Mouse (Mus musculus) embryonic stem cell, embryonic (primary cell): ENCODE measurements around the gene 1810013L24Rik.

Experiments used
- CTCF ChIA-PET, 4 experiments: fragments of 300-600 bp in 2 of 4; fragments of 350-600 bp in 2 of 4; sonication (Branson Sonifier 250); formaldehyde crosslinking; loops; one replicate each; lab custom pipeline; 2022; ENCODE audit warnings: inconsistent platforms in 2 of 4; lab: Charles Lee
- POLR2A ChIA-PET, 4 experiments: fragments of 300-600 bp in 2 of 4; fragments of 350-600 bp in 2 of 4; sonication (Branson Sonifier 250); formaldehyde crosslinking; loops; one replicate each; lab custom pipeline; 2022; ENCODE audit warnings: antibody characterized with exemption in 4 of 4, inconsistent platforms in 1 of 4; lab: Charles Lee

The 1810013L24Rik gene

DNA sequence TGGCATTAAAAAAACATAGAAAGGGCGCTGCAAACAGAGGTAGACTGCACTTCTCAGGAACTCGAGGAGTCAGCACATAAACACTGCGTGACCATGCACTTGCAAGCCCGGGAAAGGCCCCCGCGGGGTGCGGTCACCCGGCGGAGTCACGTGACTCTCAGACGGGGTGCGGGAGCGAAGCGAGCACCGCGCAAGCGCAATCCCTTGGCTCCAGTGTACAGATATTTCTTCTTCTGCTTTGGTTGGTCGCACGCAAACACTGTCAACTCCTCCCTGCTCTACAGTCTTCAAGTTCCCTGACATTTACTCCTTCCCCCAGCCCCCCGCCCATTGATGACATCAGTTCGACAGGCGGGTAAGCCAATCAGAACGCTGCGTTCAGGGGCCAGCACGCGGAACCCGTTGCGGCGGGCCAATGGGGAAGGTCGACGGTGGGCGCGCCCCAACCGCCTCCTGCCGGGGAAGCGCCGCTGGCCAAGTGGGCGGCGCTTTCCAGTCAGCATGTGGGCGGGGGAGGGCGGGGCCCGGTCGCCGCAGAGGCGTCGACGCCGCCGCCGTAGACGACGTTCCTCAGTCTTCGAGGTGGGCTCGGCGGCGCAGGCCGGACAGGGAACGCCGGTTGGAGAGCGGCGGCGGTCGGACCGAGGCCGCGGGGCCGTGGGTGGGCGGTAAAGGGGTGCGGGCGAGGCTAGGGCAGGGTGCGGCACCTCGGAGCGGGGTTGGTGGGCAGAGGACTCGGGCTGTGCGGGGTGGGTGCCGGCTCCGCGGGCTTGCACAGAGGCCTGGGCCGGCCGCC is at the start of gene 1810013L24Rik:
1810013L24Rik (plus strand) TSS at position 537 of the 796 bp plus-strand sequence.
- CTCF ChIA-PET = interaction anchor here in 1 of 4 experiments (0.6 to 1.2 kb wide), 3 partner anchors 8 to 279 kb away, joined by 3 to 5 read pairs (median 5); no protein-coding TSS in a partner anchor
- POLR2A ChIA-PET = interaction anchor here (0.5 to 14.9 kb wide), 49 partner anchors 7 to 303 kb away, joined by 3 to 282 read pairs (median 5); no protein-coding TSS in a partner anchor

DNA sequence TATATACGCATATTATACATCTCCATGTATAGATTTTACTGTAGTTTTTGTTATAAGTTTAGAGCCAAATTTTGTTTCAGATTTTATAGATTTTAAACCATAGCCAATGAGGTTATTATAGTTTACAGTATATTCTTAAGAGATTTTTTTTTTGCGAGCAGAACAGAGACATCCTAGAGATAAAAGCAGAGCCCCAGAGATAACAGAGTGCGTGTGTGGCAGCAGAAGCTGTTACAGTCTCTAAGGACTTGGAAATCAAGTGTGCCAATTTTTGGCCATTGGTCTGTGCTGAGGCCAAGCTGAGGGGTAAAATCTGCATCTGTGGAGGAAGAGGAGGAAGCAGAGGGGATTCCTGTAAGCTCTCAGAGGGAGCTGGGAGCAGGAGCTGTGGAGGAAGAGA is 49.7 kb upstream of the 1810013L24Rik start:
- CTCF ChIA-PET = interaction anchor here in 3 of 4 experiments (0.7 to 1.6 kb wide), 5 partner anchors 9 to 27 kb away, joined by 3 to 13 read pairs (median 4); no protein-coding TSS in a partner anchor
- POLR2A ChIA-PET = interaction anchor here (0.6 to 59.2 kb wide), 29 partner anchors 1 to 124 kb away, joined by 3 to 2058 read pairs (median 4); partner anchors contain the start of genes Usp7 (in 2 of the 4) and Carhsp1 (in 1 of the 4)

GRCm38 (mm10) chr16:8781191-8781590 is 48.7 kb upstream of the 1810013L24Rik start:
- CTCF ChIA-PET = interaction anchor here in 2 of 4 experiments (0.9 to 1.6 kb wide), 4 partner anchors 10 to 26 kb away, joined by 3 to 13 read pairs (median 5); no protein-coding TSS in a partner anchor

DNA sequence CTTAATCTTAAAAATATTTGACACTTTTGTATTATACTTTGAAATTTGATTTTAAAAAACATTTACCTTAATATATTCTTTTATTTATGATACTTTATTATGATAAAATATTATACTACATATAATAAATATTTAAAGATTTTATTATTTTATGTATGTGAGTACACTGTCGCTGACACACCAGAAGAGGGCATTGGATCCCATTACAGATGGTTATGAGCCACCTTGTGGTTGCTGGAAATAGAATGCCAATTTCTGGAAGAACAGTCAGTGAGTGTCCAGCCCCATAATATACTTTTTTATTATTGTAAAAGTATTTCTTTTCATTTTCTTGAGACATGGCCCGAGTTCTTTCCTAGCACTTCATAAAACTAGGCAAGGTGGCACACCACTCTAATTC is 48.2 kb upstream of the 1810013L24Rik start:
- ChIA-PET CTCF (interaction anchor here in 1 of 4 experiments (1.3 to 1.6 kb wide), 3 partner anchors 11 to 13 kb away, joined by 6 to 13 read pairs (median 7); no protein-coding TSS in a partner anchor), POLR2A (interaction anchor here (0.6 to 59.2 kb wide), 15 partner anchors 8 to 114 kb away, joined by 3 to 2058 read pairs (median 6); partner anchors contain the start of gene Usp7 (in 2 of the 4))

More at GRCm38 (mm10) chr16:8781191-8781590, 48.7 kb upstream of the 1810013L24Rik start:
- POLR2A ChIA-PET = interaction anchor here (0.6 to 59.2 kb wide), 24 partner anchors 7 to 204 kb away, joined by 3 to 2058 read pairs (median 4); partner anchors contain the start of genes Usp7 (in 2 of the 4) and Carhsp1 (in 1 of the 4)

DNA sequence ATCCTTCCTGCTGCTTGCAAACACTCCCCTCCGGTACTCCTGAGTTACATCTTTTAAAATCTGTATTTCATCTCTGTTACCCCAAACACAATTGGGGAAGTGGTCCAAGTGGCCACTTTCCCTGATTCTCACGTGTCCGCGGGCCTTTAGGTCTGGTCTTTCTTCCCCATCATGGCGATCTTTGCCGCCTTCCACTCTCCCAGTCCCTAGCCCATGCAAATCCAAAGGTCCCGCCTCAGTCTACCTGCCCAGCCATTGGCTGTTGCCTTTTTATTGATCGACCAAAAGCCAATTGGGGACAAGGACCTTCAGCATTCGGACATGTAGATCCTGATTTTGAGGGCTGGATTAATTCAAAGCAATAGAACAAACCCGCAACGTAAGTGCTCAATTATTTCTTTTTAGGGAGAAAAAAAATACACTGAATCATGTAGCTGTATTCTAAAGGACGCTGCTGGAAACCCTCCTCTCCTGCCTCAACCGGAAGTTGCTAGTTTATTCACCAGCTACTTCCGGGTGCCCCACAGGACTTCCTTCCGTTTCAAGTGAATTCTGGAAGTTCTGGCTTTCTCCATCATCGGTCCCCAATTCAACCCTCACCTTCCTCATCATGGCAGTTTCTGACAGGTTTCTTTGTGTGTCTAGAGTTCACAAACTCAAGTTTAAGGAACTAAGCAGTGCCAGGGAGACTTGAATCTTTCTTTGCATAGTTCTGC is 46.5 kb upstream of the 1810013L24Rik start:
- CTCF ChIA-PET = interaction anchor here in 2 of 4 experiments (0.6 to 1.3 kb wide), 6 partner anchors 11 to 26 kb away, joined by 3 to 8 read pairs (median 5); no protein-coding TSS in a partner anchor
- POLR2A ChIA-PET = interaction anchor here (0.7 to 59.2 kb wide), 31 partner anchors 7 to 122 kb away, joined by 3 to 2058 read pairs (median 6); partner anchors contain the start of gene Usp7 (in 2 of the 4)

DNA sequence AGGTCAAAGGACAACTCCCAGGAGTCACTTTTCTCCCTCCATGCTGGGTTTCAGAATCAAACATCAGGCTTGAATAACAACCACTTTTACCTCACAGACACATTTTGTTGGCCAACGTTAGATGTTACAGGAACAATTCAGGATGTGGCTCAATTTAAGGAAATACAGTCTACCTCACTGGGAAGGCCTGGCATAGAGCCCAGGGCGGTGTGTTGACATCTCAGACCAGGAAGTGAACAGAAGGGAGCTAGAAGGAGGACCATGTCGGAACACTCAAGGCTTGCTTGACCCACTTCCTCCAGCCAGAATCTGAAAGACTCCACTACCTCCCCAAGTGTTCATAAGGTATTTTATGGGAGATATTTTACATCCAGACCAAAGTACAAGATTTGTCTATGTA is 45.1 kb upstream of the 1810013L24Rik start:
- POLR2A ChIA-PET = interaction anchor here in 2 of 4 experiments (1.2 to 59.2 kb wide), 7 partner anchors 5 to 80 kb away, joined by 4 to 2058 read pairs (median 18); partner anchors contain the start of gene Usp7 (in 1 of the 2)
- CTCF ChIA-PET = no interaction called here

DNA sequence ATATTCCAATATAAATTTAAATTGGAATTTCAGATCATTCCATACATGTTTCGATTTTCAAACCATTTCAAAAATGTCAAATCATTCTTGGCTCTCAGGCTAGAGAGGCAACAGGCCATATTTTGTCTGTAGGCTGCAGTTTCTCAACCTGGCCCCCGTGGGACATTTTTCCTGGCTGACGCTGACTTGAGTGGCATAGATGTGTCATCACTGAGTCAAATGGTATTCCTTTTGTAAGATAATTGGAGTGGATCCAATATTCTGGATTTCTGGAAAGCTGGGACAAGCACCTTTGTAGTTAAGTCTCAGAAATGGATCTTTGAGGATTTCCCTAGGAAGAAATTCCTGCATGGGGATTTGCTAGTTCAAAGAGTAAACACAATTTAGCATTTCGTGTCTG is 39.0 kb upstream of the 1810013L24Rik start:
- ChIA-PET POLR2A (interaction anchor here (0.7 to 59.2 kb wide), 15 partner anchors 1 to 120 kb away, joined by 3 to 2058 read pairs (median 4); partner anchors contain the start of gene Usp7 (in 1 of the 4)), CTCF (no interaction called here)

DNA sequence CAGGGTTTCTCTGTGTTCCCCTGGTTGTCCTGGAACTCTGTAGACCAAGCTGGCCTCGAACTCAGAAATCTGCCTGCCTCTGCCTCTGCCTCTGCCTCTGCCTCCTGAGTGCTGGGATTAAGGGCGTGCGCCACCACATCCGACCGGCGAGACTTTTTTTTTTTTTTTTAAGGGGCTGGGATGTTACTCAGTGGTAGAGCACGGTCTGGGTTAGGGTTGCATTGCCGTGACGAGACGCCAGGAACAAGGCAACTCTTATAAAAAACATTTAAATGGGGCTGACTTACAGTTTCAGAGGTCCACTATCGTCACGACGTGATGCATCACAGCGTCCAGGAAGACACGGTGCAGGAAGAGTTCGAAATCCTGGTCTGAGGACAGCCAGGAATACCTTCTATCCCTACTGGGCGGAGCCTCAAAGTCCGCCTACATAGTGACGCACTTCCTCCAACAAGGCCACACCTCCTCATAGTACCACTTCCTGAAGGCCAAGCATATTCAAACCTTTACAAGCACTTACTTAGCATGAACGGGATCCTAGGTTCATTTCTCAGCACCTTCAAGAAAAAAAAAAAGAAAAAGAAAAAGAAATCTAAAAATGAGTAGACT is 37.8 kb upstream of the 1810013L24Rik start, which contains the start of gene Usp7:
Usp7 (minus strand) TSS at position 360 of the 609 bp plus-strand sequence.
- ChIA-PET POLR2A (interaction anchor here (0.6 to 59.2 kb wide), 26 partner anchors 2 to 1676 kb away, joined by 3 to 2058 read pairs (median 4); partner anchors contain the start of gene Usp7 (in 1 of the 4)), CTCF (interaction anchor here in 1 of 4 experiments (0.9 kb wide), 1 partner anchor 27 kb away, joined by 4 read pairs; no protein-coding TSS in a partner anchor)

- POLR2A ChIA-PET = interaction anchor here (0.6 to 59.2 kb wide), 29 partner anchors 5 to 1061 kb away, joined by 3 to 2058 read pairs (median 3); partner anchors contain the start of genes Carhsp1 (in 1 of the 4) and Usp7 (in 1 of the 4)
- CTCF ChIA-PET = interaction anchor here (0.5 to 1.6 kb wide), 19 partner anchors 10 to 123 kb away, joined by 3 to 11 read pairs (median 4); partner anchors contain the start of gene Carhsp1 (in 1 of the 4)
Observed at GRCm38 (mm10) chr16:8794952-8795351, 34.9 kb upstream of the 1810013L24Rik start.

GRCm38 (mm10) chr16:8795906-8796305 is 34.0 kb upstream of the 1810013L24Rik start:
- POLR2A ChIA-PET = interaction anchor here in 2 of 4 experiments (0.5 to 59.2 kb wide), 8 partner anchors 6 to 35 kb away, joined by 3 to 2058 read pairs (median 4); partner anchors contain the start of gene Usp7 (in 1 of the 2)
- CTCF ChIA-PET = interaction anchor here in 2 of 4 experiments (0.6 to 1.4 kb wide), 3 partner anchors 10 to 109 kb away, joined by 4 to 7 read pairs (median 6); no protein-coding TSS in a partner anchor

- ChIA-PET CTCF (interaction anchor here (0.6 to 4.0 kb wide), 42 partner anchors 9 to 1896 kb away, joined by 3 to 23 read pairs (median 4); no protein-coding TSS in a partner anchor), POLR2A (interaction anchor here (0.6 to 58.4 kb wide), 44 partner anchors 8 to 1421 kb away, joined by 3 to 2058 read pairs (median 4); partner anchors contain the start of gene Usp7 (in 2 of the 4))
Observed at GRCm38 (mm10) chr16:8806703-8807102, 23.2 kb upstream of the 1810013L24Rik start.

DNA sequence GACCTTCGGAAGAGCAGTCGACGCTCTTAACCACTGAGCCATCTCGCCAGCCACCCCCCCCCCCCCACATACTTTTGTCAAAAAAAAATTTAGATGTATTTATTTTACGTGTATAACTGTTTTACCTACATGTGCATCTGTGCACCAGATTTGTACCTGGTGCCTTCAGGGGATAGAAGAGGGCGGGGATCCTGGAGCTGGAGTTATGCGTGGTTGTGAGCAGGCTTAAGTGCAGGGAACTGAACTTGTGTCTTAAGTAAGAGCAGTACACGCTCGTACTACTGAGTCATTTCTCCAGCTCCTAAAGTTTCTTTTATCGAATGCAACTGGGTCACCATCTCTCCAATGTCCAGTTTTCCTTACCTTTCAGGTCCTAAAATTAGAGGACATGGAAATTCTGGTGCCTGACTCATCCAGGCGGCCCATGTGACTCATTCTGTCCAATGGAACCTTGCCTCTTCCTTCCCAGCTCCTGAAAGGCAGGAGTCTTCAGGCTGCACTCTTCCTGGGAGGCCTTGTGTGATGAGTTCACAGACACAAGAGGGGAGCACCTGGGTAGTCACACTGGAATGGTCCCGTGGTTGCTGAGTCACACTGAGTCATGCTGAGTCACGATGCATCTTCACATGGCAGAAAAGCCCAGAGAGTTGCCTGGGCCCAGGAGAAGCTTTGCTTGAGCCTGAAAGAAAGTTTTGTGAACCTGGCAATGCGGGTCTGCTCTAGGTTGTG is 19.3 kb upstream of the 1810013L24Rik start:
- ChIA-PET CTCF (interaction anchor here (0.6 to 1.4 kb wide), 11 partner anchors 13 to 1743 kb away, joined by 3 to 15 read pairs (median 4); no protein-coding TSS in a partner anchor), POLR2A (interaction anchor here (0.6 to 58.4 kb wide), 75 partner anchors 9 to 340 kb away, joined by 3 to 2058 read pairs (median 4); partner anchors contain the start of genes Carhsp1 (in 3 of the 4), Mettl22 (in 1 of the 4) and Usp7 (in 1 of the 4))

- CTCF ChIA-PET = interaction anchor here in 1 of 4 experiments (0.7 kb wide), 1 partner anchor 63 kb away, joined by 3 read pairs; no protein-coding TSS in a partner anchor
- POLR2A ChIA-PET = interaction anchor here in 1 of 4 experiments (58.4 kb wide), 1 partner anchor 44 kb away, joined by 2058 read pairs; the partner anchor contains the start of gene Usp7
Observed at GRCm38 (mm10) chr16:8817872-8818271, 12.0 kb upstream of the 1810013L24Rik start.

- POLR2A ChIA-PET = interaction anchor here in 3 of 4 experiments (0.6 to 8.5 kb wide), 19 partner anchors 9 to 1391 kb away, joined by 3 to 254 read pairs (median 18); partner anchors contain the start of gene Usp7 (in 1 of the 3)
- CTCF ChIA-PET = interaction anchor here in 1 of 4 experiments (0.5 kb wide), 1 partner anchor 22 kb away, joined by 4 read pairs; no protein-coding TSS in a partner anchor
Observed at GRCm38 (mm10) chr16:8821429-8821828, 8.5 kb upstream of the 1810013L24Rik start.

DNA sequence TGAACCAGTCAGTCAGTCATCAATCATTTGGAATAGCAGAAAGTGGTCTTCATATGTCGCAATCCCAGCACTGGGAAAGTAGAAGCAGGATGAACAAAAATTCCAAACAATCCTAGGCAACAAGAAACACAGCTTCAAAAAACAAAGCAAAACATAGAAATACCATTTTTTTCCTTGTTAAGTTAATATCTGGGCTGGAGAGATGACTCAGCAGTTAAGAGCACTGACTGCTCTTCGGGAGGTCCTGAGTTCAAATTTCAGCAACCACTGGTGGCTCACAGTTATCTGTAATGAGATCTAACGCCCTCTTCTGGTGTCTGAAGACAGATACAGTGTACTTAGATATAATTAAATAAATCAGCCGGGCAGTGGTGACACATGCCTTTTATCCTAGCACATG is 7.3 kb upstream of the 1810013L24Rik start:
- CTCF ChIA-PET = interaction anchor here in 2 of 4 experiments (0.6 to 2.7 kb wide), 3 partner anchors 14 to 16 kb away, joined by 4 to 23 read pairs (median 4); no protein-coding TSS in a partner anchor

More for the DNA sequence above, 7.3 kb upstream of the 1810013L24Rik start:
- POLR2A ChIA-PET = interaction anchor here in 3 of 4 experiments (0.6 to 8.5 kb wide), 55 partner anchors 9 to 1172 kb away, joined by 3 to 254 read pairs (median 5); partner anchors contain the start of gene Carhsp1 (in 1 of the 3)
